Mouse (Mus musculus) CH12.LX (cell line): ENCODE results near the gene Nid2.

ENCODE experiments used
- CTCF ChIP-seq, 2 experiments: IDR thresholded peaks in 1 of 2; conservative IDR thresholded peaks in 1 of 2; 2 replicates each; pipeline ENCODE4 v1.5.1; 2011 to 2012; ENCODE audit warnings: low read depth in 2 of 2, low read length in 2 of 2, improper control_type of control experiment in 1 of 2, inconsistent platforms in 1 of 2, mild to moderate bottlenecking in 1 of 2, moderate library complexity in 1 of 2
- ELF1 ChIP-seq: IDR thresholded peaks from 2 replicates; pipeline ENCODE4 v1.6.1; 2014; ENCODE audit warnings: low read depth, mild to moderate bottlenecking, inconsistent platforms, low read length, improper control_type of control experiment
- MAX ChIP-seq: IDR thresholded peaks from 2 replicates; pipeline ENCODE4 v1.6.1; 2011; ENCODE audit warnings: low read length, improper control_type of control experiment
- POLR2A ChIP-seq: IDR thresholded peaks from 2 replicates; pipeline ENCODE4 v1.6.1; 2011; ENCODE audit warnings: low read depth, mild to moderate bottlenecking, improper control_type of control experiment, low read length
- ZNF384 ChIP-seq: IDR thresholded peaks from 2 replicates; pipeline ENCODE4 v1.6.1; 2012; ENCODE audit warnings: low read depth, low read length, improper control_type of control experiment, inconsistent platforms

GRCm38 (mm10) chr14:19777945-19778344 lies 26.9 kb downstream of the Nid2 start:
- TF ChIP-seq CTCF (conservative IDR thresholded peaks at IDR 0.05 in 1 of 2, IDR thresholded peaks at IDR 0.05 in 1 of 2; ENCODE audit: low read depth in 2 of 2, low read length in 2 of 2) (no peak), POLR2A (no peak), ELF1 (no peak), MAX (no peak), ZNF384 (no peak)
